Mouse (Mus musculus) embryo, embryonic 10.5 days (tissue): ENCODE measurements around the gene Panx2.

ENCODE experiments used
- DNase-seq: peaks from one replicate; pipeline ENCODE4 v3.0.0-alpha.2; 2015; ENCODE audit warnings: low spot score

Panx2 gene

DNA sequence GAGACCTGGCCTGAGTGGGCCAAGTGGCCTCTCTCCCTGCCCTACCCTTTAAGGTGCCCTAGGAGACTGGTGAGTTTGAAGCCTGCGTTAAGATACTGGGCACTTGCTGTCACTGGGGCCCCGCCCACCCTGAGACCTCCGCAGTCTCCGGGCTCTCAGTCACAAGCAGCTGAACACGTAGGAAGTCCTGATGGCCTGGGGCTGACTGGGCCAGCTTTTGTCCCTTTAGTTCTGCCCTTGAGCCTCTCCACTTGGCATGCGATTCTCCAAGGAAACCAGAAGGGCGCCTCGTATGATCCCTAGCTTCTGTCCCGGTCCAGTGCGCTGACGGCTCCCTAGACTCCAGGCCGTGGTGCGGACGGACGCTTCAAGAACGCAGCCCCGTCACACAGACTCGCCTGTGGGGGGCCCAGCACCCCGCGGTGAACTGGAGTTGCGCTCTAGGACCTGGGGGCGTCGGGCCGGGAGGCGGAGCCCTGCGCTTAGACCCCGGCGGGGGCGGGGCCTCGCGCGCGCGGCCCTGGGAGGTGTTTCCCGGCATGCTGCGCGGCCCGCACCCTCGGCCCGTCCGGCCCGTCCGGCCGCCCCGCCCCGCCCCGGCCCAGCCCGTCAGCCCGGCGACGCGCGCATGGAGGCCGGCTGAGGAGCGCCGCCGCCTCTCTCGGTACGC is 16.1 kb downstream of the Panx2 start:
- DNase-seq, result peak; percentile 94

DNA sequence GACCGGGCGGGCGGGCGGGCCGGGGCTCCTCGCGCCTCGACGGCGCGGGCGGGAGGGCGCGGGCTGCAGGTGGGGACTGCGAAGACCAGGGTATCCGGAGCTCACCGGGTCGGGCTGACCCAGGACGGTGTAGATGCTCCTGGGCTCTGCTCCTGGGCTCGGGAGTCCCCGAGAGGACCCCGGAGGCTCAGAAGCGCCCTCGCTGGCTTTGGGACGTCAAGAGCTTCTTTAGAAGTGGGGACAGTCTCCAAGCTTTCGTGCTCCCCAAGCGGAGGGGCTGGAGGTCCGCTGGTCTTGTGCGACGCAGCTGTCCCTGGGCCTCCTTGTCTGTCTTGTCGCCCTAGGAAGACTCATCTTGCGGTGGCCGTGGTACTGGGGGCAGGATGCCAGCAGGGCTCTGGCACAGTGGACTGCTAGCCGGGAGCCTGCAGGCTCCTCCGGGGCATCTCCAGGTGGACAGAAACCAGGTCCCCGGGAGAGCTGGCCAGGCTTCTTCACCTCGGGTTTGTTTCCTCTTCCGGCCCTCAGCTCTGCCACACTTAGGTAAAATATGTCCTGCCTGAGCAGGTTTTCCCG is 16.7 kb downstream of the Panx2 start:
- DNase-seq, result peak; percentile 41

DNA sequence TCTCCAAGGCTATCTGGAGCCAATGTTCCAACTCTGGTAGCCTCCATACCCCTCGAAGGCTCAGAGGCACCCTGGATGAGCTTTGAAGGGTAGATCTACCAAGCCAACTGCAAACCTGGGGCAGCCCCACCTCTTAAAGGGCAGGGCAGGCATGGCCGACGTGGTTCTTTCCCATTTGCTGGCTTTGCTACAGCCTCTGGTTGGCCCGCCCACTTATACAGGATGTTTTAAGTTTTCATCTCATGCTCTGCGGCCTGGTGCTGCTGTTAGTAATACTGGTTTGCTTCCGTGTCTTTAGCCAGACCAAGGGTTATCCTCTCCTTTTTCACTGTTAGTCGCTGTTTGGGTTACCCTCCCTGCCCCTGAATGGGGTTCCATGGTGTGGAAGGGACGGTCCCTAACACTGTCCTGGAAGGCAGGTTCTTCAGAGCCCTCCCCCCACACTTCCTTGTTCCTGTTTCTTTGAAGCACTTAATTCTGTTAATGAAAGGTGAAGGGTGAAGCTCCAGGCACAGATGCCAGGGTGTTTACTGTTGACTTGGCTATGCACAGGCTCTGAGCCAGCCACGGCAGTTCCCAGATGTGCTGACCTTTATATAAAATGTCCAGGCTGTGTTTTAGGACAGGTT is 18.8 kb downstream of the Panx2 start:
- no peak for DNase-seq

- no peak for DNase-seq
Observed at GRCm38 (mm10) chr15:89083906-89084305, 24.4 kb downstream of the Panx2 start.

GRCm38 (mm10) chr15:89084826-89085225 is 25.3 kb downstream of the Panx2 start:
- DNase-seq, result no peak

- peak; percentile 96 for DNase-seq
Observed at GRCm38 (mm10) chr15:89088607-89089247, 29.2 kb downstream of the Panx2 start, which contains the start of gene Selenoo. Selenoo (plus strand) TSS chr15:89089084.

DNA sequence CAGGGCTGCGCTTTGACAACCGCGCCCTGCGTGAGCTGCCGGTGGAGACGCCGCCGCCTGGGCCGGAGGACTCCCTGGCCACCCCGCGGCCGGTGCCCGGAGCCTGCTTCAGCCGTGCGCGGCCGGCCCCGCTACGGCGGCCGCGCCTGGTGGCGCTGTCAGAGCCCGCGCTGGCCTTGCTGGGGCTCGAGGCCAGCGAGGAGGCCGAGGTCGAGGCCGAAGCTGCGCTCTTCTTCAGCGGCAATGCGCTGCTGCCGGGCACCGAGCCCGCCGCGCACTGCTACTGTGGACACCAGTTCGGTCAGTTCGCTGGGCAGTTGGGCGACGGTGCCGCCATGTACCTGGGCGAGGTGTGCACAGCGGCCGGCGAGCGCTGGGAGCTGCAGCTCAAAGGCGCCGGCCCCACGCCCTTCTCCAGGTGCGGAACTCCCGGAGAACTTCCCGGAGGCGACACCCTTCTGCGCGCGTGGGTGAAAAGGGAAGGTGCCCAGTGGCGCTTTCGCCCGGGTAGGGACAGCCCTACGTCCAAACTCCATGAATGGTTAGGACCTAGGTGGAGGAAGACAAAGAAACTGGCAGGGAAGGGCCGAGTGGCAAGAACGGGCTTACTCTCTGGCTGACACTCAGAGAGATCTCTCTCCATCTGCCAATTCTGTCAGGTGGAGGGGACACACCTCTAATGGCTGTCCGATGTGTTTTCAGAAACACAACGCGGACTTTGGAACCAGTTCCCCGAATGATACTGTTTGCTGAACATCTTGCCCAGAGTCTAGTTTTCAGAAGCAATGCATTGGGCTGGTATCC is 29.9 kb downstream of the Panx2 start:
- DNase-seq, result no peak

DNA sequence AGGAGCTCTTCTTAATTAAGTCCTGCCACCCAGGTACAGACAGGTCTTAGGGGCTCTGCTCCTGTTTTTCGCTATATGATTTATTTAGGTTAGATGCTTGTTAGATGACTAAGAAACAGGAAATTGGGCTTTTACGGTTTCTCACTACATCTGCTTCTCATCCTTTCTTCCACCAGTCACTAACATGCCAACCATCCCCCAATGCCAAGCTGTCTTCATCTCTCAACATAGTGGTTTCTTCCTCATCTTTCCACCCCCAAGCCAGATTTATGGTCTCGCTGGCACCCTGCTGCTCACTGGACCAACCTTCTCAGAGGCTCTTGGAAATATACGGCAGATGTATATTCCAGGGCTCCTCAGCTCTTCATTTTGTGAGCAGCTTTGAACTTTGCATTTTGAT is 31.1 kb downstream of the Panx2 start:
- DNase-seq, result no peak

DNA sequence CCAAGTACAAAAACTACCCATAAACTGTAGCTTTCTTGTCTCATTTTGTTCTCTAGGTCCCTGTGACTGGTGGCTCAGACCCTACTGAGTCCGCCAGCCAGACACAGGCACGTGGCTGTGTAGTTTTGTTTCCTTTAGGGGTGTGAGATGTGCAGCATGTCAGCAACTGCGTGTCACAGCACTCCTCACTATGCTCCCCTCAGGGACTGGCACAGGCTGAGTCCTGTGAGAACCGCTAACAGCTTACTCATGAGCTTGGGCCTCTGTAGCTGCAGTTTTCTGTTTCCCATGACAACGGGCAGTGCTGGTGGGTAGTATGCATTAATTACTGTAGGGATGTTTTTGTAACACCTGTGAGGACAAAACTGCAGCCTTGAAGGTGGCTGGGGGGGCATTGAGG is 32.6 kb downstream of the Panx2 start:
- no peak for DNase-seq

- no peak for DNase-seq
Observed at GRCm38 (mm10) chr15:89097450-89097849, 37.9 kb downstream of the Panx2 start.

DNA sequence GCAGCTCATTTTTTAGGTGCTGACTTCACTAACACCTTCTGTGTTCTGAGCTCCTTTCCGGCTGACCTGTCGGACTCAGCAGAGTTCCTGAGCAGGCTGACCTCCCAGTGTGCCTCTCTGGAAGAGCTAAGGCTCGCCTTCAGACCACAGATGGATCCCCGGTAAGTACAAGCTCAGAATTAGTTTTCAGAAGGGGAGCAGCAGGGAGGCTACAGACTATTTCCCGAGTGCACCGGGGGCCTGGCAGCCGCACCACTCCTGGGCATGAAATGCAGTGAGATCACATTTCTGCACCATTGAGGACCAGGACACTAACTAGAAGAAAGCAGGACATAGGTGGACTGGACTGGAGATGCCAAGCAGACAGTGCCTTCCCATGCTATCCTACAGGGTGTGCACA is 39.1 kb downstream of the Panx2 start:
- no peak for DNase-seq

- DNase-seq, result no peak
Observed at GRCm38 (mm10) chr15:89100823-89101222, 41.3 kb downstream of the Panx2 start.

- peak; percentile 17 for DNase-seq
Observed at GRCm38 (mm10) chr15:89102646-89103045, 43.1 kb downstream of the Panx2 start.

- no peak for DNase-seq
Observed at GRCm38 (mm10) chr15:89103921-89104320, 44.4 kb downstream of the Panx2 start.

DNA sequence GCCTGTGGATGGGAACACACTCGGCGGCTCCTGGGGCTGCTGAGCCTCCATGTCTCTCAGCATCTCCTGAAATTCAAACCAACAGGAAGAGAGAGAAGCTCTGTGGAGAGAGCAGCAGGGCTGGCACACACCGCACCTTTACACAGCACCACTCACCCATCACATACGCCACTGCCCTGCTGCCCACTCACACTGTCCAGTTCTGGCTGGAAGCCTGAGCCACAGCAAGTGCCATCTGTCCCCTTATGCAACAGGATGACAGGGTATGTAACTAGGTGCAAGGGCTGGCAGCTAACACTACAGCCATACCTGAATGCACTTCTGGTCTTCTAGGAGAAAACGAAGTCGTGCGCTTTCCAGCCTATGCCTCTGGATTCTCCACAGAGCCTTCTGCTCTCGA is 44.9 kb downstream of the Panx2 start:
- DNase-seq, result no peak

DNA sequence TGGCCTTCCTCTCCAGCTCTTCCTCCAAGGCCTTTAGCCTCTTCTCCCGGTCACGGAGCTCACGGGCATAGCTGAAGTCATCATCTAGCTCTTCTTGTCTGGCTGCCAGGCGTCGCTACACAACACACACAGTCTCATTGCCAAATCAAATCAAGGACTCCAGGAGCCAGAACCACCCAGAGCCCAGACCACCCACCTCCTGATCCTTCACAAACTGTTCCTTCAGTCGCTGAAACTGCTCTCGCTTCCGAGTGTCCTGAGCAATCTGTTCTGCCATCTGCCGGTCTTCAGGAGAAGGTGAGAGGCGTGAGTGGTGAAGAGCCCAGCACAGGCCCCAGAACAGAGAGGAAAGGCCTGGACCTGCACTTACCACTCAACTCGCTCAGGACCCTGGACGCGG is 46.5 kb downstream of the Panx2 start:
- no peak for DNase-seq

GRCm38 (mm10) chr15:89106976-89107375 is 47.4 kb downstream of the Panx2 start:
- no peak for DNase-seq

DNA sequence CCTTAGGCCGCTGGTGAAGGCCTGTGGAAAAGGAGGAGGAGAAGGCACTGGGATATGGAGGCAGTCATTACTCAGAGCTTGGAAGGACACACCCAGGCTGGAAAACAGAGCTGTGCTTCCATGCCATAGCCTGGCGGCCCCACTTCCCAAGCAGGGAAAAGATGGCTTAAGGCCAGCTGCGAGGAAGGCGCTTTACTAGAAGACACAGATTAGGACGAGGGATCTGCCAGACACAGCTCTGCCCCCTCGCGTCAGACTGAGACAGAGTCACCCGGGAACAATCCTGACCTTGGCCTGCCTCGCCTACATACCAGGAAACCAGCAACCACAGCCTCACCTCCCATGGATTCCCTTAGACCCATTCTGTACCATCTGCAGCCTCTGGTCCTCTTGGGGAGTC is 50.6 kb downstream of the Panx2 start:
- no peak for DNase-seq

- DNase-seq, result no peak
Observed at GRCm38 (mm10) chr15:89118007-89118406, 58.5 kb downstream of the Panx2 start.

GRCm38 (mm10) chr15:89122649-89123366 is 63.3 kb downstream of the Panx2 start, which contains the start of gene Tubgcp6:
Tubgcp6 (minus strand) TSS chr15:89123112.
- DNase-seq, result peak; percentile 98
